Mouse (Mus musculus): ENCODE data around the gene Myzap. TPM values are rescaled to one million over a fixed set of nuclear protein-coding genes. Genes with fewer than 3 reads are reported as not detected.

Myzap gene
- polyA plus RNA-seq (2015; fragmentation: Illumina TruSeq; extraction: RNeasy Lipid Tissue Mini Kit (QIAGEN cat#74804); ENCODE audit: insufficient read depth, low read depth, low replicate concordance) = 3.5 TPM

DNA sequence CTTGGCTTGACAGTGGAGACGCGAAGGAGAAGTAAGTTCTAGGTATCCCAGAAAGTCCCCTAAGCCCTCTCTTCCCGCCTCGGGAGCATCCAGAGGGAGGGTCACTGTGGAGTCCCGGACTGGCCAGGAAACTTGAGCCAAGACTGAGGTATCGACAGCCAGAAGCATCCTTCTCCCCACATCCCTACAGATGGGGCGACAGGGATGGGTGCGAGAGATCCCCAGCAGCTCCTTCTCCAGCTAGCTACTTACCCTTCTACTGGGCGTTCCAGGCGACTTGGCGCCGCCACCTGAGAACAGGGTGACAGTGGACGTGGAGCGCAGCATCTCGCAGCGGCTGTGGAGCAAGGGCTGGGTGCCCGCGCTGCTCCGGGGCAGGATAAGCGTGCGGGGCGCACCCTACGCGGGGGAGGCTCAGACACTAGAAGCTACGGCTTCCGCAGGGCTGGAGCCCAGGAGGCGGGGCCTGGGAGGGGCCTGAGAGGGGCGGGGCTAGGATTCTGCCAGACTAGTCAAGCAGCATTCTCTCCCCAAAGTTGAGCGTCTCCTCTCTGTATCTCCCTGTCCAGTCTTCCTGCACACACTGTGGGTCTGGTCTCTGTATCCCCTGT, at the start of gene Myzap:
TSS of gene Myzap (minus strand) at position 423 of the 611 bp plus-strand sequence.

DNA sequence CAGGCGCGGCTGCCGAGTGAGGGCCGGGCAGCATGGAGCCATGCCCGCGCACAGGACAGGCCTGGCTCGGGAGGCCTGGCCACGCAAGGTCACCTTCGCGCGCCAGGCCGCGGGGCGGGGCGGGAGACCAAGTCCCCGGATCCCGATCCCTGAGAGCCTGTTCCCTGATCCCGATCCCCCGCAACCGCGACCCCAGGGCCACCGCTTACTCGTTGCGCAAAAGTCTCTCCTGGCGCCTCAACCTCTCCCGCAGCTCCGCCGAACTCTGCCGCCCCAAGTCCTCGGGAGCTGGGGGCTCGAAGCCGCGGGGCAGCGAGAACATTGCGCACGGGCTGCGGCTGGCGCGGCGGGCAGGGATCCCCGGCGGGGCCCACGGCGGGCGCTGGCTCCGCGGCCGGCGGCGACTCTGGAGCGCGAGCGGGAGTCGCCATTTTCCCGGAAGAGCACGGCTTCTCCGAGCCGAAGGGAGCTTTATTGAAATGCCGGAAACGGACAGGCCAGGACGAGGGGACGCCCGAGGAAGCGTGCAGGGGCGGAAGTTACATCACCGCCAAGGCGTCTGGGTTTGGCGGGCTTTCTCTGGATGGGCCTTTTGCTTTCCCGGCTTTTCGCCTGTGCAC, 106.6 kb downstream of the Myzap start, which contains the start of gene Polr2m:
TSS of gene Polr2m (minus strand) at position 461 of the 620 bp plus-strand sequence.

Other genes with a start within 250 kb of the Myzap start
- 20.4 TPM for gene Polr2m, start 106.4 kb downstream of the Myzap start, polyA plus RNA-seq (2015; fragmentation: Illumina TruSeq; extraction: RNeasy Lipid Tissue Mini Kit (QIAGEN cat#74804); ENCODE audit: insufficient read depth, low read depth, low replicate concordance)
- gene Cgnl1, start 179.2 kb upstream of the Myzap start, polyA plus RNA-seq (2015; fragmentation: Illumina TruSeq; extraction: RNeasy Lipid Tissue Mini Kit (QIAGEN cat#74804); ENCODE audit: insufficient read depth, low read depth, low replicate concordance) = 16.7 TPM